Comparison of ENCODE assay signal across 20 mouse cellular contexts in the genomic region with DNA sequence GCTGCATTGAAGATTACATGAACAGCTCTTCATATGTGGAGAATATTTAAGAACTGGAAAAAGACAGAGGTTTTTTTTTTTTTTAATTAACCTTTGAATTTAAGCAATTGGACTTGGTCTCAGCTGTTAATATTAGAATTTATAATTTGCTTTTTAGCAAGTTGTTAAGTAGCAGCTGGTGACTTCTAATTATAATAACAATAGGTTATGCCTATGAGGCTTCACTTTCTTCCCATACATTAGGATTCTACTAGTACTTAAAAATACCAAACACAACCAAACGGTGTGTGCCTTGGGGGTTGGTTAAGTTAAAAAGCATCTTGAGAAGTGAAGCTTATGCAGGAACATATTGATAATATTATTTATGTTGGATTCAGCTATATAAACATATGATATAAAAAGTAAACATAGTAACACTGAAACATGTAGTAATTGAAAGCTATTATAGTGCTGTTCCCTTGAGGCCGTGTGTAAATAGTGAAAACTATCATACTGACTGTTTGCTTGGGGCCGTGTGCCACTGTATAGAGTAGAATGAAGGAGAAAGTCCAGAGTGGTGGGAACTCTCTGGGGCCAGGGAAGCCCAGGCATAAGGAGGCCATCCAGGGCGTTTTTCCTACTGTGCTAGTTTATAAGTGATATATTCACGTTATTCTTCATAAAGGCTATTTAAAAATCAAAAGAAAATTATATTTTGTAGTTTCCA.
DNase-seq lines count a peak whose midpoint lies in the region; ATAC-seq and TF ChIP-seq lines count a peak whose summit lies in the region.
"Had no signal": no experiment of that assay in that cellular context is flagged by ENCODE, and none has a peak within 500 bp of the region (broad histone marks: within the 10 kb centered on the region; RNA-seq: fewer than 3 reads in every experiment).

No protein-coding gene starts in this region.

- ATAC-seq in hindbrain, embryonic 11.5 days (ENCODE audit: low FRiP score), result peak; percentile 56; the same call in 1 of the 2 replicates
- ATAC-seq in hindbrain, embryonic 13.5 days (ENCODE audit: low FRiP score), result no peak
- ATAC-seq in liver, embryonic 16.5 days (ENCODE audit: low read depth), result peak; percentile 40; the same call in 1 of the 2 replicates
- no peak for ATAC-seq in liver, postnatal 0 days
- peak; percentile 67; the same call in 1 of the 2 replicates for ATAC-seq in stomach, embryonic 15.5 days (ENCODE audit: insufficient read depth, low FRiP score, low read depth)
- ATAC-seq: CD4-positive, CD25-positive, alpha-beta regulatory T cell, adult 4 months; forebrain, embryonic 15.5 days; hindbrain, embryonic 16.5 days had no signal

- WGBS in hindbrain, embryonic 11.5 days, result 74% methylated on average over 5 of the region's 5 CpGs
- WGBS in hindbrain, embryonic 13.5 days, result 53% methylated on average over 5 of the region's 5 CpGs
- 56% methylated on average over 5 of the region's 5 CpGs for WGBS in liver, embryonic 16.5 days (ENCODE audit: insufficient replicate concordance)
- 66% methylated on average over 5 of the region's 5 CpGs for WGBS in liver, postnatal 0 days (ENCODE audit: insufficient replicate concordance)
- WGBS in stomach, embryonic 15.5 days, result 51% methylated on average over 5 of the region's 5 CpGs
- WGBS in thymus, adult 2 months, result 96% methylated on average over 5 of the region's 5 CpGs

- H3K9ac ChIP-seq in hindbrain, embryonic 11.5 days (ENCODE audit: low read depth, low read length), result no peak overlapping the region
- H3K9ac ChIP-seq in hindbrain, embryonic 13.5 days, result no peak overlapping the region
- H3K9ac ChIP-seq in liver, embryonic 16.5 days (ENCODE audit: low read depth, low read length), result no peak overlapping the region
- no peak overlapping the region for H3K9ac ChIP-seq in liver, postnatal 0 days (replicated peaks)
- H3K9ac ChIP-seq in stomach, embryonic 15.5 days, result no peak overlapping the region
- H3K9ac ChIP-seq: forebrain, embryonic 15.5 days had no signal

- H3K4me3 ChIP-seq in hindbrain, embryonic 11.5 days (ENCODE audit: low read depth, low read length), result no peak overlapping the region
- no peak overlapping the region for H3K4me3 ChIP-seq in hindbrain, embryonic 13.5 days
- H3K4me3 ChIP-seq in liver, embryonic 16.5 days (ENCODE audit: low read depth, low read length), result no peak overlapping the region
- no peak overlapping the region for H3K4me3 ChIP-seq in liver, postnatal 0 days (ENCODE audit: low read depth, low read length)
- H3K4me3 ChIP-seq in stomach, embryonic 15.5 days (replicated peaks), result no peak overlapping the region
- no peak overlapping the region for H3K4me3 ChIP-seq in thymus, adult 2 months (ENCODE audit: control insufficient read depth, insufficient read depth, low read length)
- H3K4me3 ChIP-seq: forebrain, embryonic 10.5 days; forebrain, embryonic 15.5 days; heart, adult 2 months; heart, embryonic 10.5 days had no signal

- no peaks in the 10 kb centered on the region for H3K4me1 ChIP-seq in hindbrain, embryonic 11.5 days (replicated peaks; ENCODE audit: control insufficient read depth, insufficient read depth, low read length)
- peaks cover 31% of the 10 kb centered on the region for H3K4me1 ChIP-seq in hindbrain, embryonic 13.5 days (replicated peaks)
- H3K4me1 ChIP-seq in liver, embryonic 16.5 days (ENCODE audit: control insufficient read depth, low read depth, low read length), result peaks cover 8% of the 10 kb centered on the region
- H3K4me1 ChIP-seq in liver, postnatal 0 days (ENCODE audit: insufficient read depth), result peaks cover 16% of the 10 kb centered on the region
- no peaks in the 10 kb centered on the region for H3K4me1 ChIP-seq in stomach, embryonic 15.5 days
- no peaks in the 10 kb centered on the region for H3K4me1 ChIP-seq in thymus, adult 2 months (replicated peaks; ENCODE audit: control insufficient read depth, insufficient read depth, low read length)

- no peak overlapping the region for H3K4me2 ChIP-seq in hindbrain, embryonic 11.5 days (replicated peaks; ENCODE audit: low read depth, low read length)
- H3K4me2 ChIP-seq in hindbrain, embryonic 13.5 days, result no peak overlapping the region
- H3K4me2 ChIP-seq in liver, embryonic 16.5 days (ENCODE audit: low read depth, low read length), result no peak overlapping the region
- H3K4me2 ChIP-seq in liver, postnatal 0 days (ENCODE audit: low read depth, low read length), result no peak overlapping the region
- H3K4me2 ChIP-seq in stomach, embryonic 15.5 days, result no peak overlapping the region
- H3K4me2 ChIP-seq: forebrain, embryonic 15.5 days had no signal

- H3K36me3 ChIP-seq in hindbrain, embryonic 11.5 days (ENCODE audit: control insufficient read depth, insufficient read depth, low read length), result no peaks in the 10 kb centered on the region
- no peaks in the 10 kb centered on the region for H3K36me3 ChIP-seq in hindbrain, embryonic 13.5 days
- no peaks in the 10 kb centered on the region for H3K36me3 ChIP-seq in liver, embryonic 16.5 days (ENCODE audit: control insufficient read depth, insufficient read depth)
- no peaks in the 10 kb centered on the region for H3K36me3 ChIP-seq in liver, postnatal 0 days (replicated peaks; ENCODE audit: insufficient read depth, low read length)
- no peaks in the 10 kb centered on the region for H3K36me3 ChIP-seq in stomach, embryonic 15.5 days
- no peaks in the 10 kb centered on the region for H3K36me3 ChIP-seq in thymus, adult 2 months (ENCODE audit: control insufficient read depth, insufficient read depth, low read length)
- H3K36me3 ChIP-seq: forebrain, embryonic 10.5 days; forebrain, embryonic 15.5 days; heart, embryonic 10.5 days had no signal

- DNase-seq in hindbrain, embryonic 11.5 days (ENCODE audit: low spot score), result no peak
- DNase-seq in liver, postnatal 0 days, result no peak
- peak; percentile 52 for DNase-seq in brain, embryonic 14.5 days (ENCODE audit: low read depth)
- no peak for DNase-seq in thymus, adult 2 months
- no peak for DNase-seq in adrenal gland, postnatal 10 days
- DNase-seq: adrenal gland, adult 2 months; adrenal gland, postnatal 25 days; cerebellum, adult 18-20 months; cerebellum, adult 9-10 months; cerebellum, postnatal 14 days; gastrocnemius, postnatal 25 days; heart, adult 2 months had no signal

- H3K27ac ChIP-seq in hindbrain, embryonic 11.5 days (ENCODE audit: low read depth, low read length), result no peak overlapping the region
- no peak overlapping the region for H3K27ac ChIP-seq in hindbrain, embryonic 13.5 days
- H3K27ac ChIP-seq in liver, embryonic 16.5 days (ENCODE audit: low read length), result no peak overlapping the region
- no peak overlapping the region for H3K27ac ChIP-seq in liver, postnatal 0 days (ENCODE audit: low read depth)
- no peak overlapping the region for H3K27ac ChIP-seq in stomach, embryonic 15.5 days
- no peak overlapping the region for H3K27ac ChIP-seq in thymus, adult 2 months (ENCODE audit: control insufficient read depth, insufficient read depth, low read length)
- H3K27ac ChIP-seq: forebrain, embryonic 10.5 days; forebrain, embryonic 15.5 days; heart, adult 2 months; heart, embryonic 10.5 days had no signal

- no peak for TF ChIP-seq EP300 in liver, postnatal 0 days (IDR thresholded peaks at IDR 0.05; ENCODE audit: low read depth)

- no peaks in the 10 kb centered on the region for H3K9me3 ChIP-seq in hindbrain, embryonic 11.5 days (ENCODE audit: control insufficient read depth, low read length)
- peaks cover 4% of the 10 kb centered on the region; the same call in 1 of the 2 replicates for H3K9me3 ChIP-seq in hindbrain, embryonic 13.5 days
- no peaks in the 10 kb centered on the region for H3K9me3 ChIP-seq in liver, embryonic 16.5 days (replicated peaks; ENCODE audit: control insufficient read depth, low read length)
- no peaks in the 10 kb centered on the region for H3K9me3 ChIP-seq in liver, postnatal 0 days (ENCODE audit: low read length)
- no peaks in the 10 kb centered on the region for H3K9me3 ChIP-seq in stomach, embryonic 15.5 days
- H3K9me3 ChIP-seq: forebrain, embryonic 10.5 days; forebrain, embryonic 15.5 days; heart, embryonic 10.5 days had no signal

- no peaks in the 10 kb centered on the region for H3K27me3 ChIP-seq in hindbrain, embryonic 11.5 days (ENCODE audit: control insufficient read depth, insufficient read depth, low read length)
- H3K27me3 ChIP-seq in hindbrain, embryonic 13.5 days, result no peaks in the 10 kb centered on the region
- no peaks in the 10 kb centered on the region for H3K27me3 ChIP-seq in liver, embryonic 16.5 days (ENCODE audit: control insufficient read depth, insufficient read depth, low read depth, low read length)
- no peaks in the 10 kb centered on the region for H3K27me3 ChIP-seq in liver, postnatal 0 days (ENCODE audit: insufficient read depth, low read length)
- H3K27me3 ChIP-seq in stomach, embryonic 15.5 days (replicated peaks), result no peaks in the 10 kb centered on the region
- no peaks in the 10 kb centered on the region for H3K27me3 ChIP-seq in thymus, adult 2 months (ENCODE audit: control insufficient read depth, insufficient read depth, low read length)
- H3K27me3 ChIP-seq: forebrain, embryonic 15.5 days had no signal

- TF ChIP-seq CTCF in liver, postnatal 0 days (IDR thresholded peaks at IDR 0.05; ENCODE audit: low read depth), result no peak
- no peak for TF ChIP-seq CTCF in brain, embryonic 14.5 days (IDR thresholded peaks at IDR 0.05; ENCODE audit: borderline replicate concordance, extremely low read depth, insufficient read depth, insufficient read length)
- no peak for TF ChIP-seq CTCF in thymus, adult 2 months (IDR thresholded peaks at IDR 0.05; ENCODE audit: borderline replicate concordance, control insufficient read depth, extremely low read depth, insufficient read depth, low read length, poor library complexity)

- no peak for TF ChIP-seq POLR2A in brain, embryonic 14.5 days (IDR thresholded peaks at IDR 0.05; ENCODE audit: borderline replicate concordance, extremely low read depth, insufficient read depth, insufficient read length, poor library complexity, severe bottlenecking)
- TF ChIP-seq POLR2A in thymus, adult 2 months (IDR thresholded peaks at IDR 0.05; ENCODE audit: control insufficient read depth, extremely low read depth, insufficient read depth, low read length, poor library complexity), result no peak

Comparison
In these comparisons a context has a peak if more than half of its experiments do, and no peak if none do; other contexts are left out.
1. ATAC-seq: peak in hindbrain, embryonic 11.5 days (single experiment), liver, embryonic 16.5 days (single experiment) and stomach, embryonic 15.5 days (single experiment); none in hindbrain, embryonic 13.5 days (single experiment) and liver, postnatal 0 days (single experiment).